Mouse (Mus musculus) erythroblast, embryonic 14.5 days (primary cell): ENCODE data around the gene Nup205.

Source experiments
- GATA1 ChIP-seq: IDR thresholded peaks from 2 replicates; pipeline ENCODE4 v1.6.1; 2012; ENCODE audit warnings: low read length, inconsistent platforms, mixed read lengths
- TAL1 ChIP-seq: IDR thresholded peaks from 3 replicates; pipeline ENCODE4 v1.6.1; 2012; ENCODE audit warnings: low read length, inconsistent platforms, mixed read lengths

DNA sequence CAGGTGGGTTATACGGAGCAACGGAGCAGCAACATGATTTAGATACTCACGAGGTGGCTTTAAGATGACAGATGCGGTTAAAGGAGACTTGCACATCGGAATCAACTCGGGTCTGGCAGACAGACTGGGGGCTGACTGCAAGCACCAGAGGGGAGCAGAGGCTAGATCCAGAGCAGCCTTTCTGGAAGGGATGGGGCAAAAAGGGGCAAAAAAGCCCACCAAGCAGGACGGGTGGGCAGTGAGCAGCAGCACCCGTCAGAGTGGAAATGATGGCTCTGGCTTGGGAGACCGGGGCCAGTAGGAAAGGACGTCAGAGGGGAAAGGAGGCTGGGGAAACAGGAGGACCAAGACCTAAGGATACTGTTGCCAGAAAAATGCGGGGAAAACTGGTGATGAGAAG lies 44.4 kb upstream of the Nup205 start:
- TF ChIP-seq TAL1 (no peak), GATA1 (no peak)
